Mouse (Mus musculus) heart, postnatal 0 days (tissue): ENCODE measurements at regions not wholly inside any gene's neighbourhood (a gene's known extent, or its start where the extent isn't known, plus 50 kb on each side); places are given as distances from the start of the nearest gene placed in this dataset.
"Not testable (repeated sequence)": the region's sequence is repeated elsewhere in the genome, so short reads cannot be mapped to it uniquely, and the experiment has no call there.

Experiments used
- CTCF ChIP-seq: IDR thresholded peaks from 2 replicates; pipeline ENCODE4 v1.5.1; 2016; ENCODE audit warnings: antibody characterized with exemption, control low read depth, low read depth
- EP300 ChIP-seq: IDR thresholded peaks from 2 replicates; pipeline ENCODE4 v1.6.1; 2016; ENCODE audit warnings: antibody characterized with exemption, low read depth

- peak; percentile 24 for TF ChIP-seq CTCF
- not testable (repeated sequence) for TF ChIP-seq EP300
These were observed 1449.4 kb upstream of the Pcdh20 start for GRCm38 (mm10) chr14:89920586-89920985.
